Mouse (Mus musculus): Measurements from ENCODE around the gene S100a2.

DNA sequence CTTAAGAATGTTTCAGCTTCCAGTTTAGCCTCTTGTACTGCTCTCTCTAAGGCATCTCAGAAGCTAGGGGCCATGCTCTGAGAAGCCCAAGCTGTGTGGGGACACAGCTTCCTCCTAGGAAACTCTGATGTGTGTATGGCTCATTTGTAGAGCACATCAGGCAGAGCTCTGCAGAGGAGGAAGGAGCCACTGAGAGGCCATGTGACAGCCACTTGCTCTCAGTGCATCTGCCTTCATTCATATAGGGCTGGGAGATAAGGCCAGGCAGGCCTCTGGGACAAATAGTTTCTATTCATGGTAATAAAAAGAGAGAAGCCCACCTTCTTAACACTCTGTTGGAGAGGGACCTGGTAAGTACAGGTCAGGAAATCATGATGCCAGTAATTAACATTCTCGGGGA, 4.4 kb downstream of the S100a2 start:
- TF ChIP-seq CTCF (IDR thresholded peaks at IDR 0.05; ENCODE audit: control insufficient read depth, insufficient read depth, low read length) = no peak
- TF ChIP-seq POLR2A (IDR thresholded peaks at IDR 0.05; ENCODE audit: borderline replicate concordance, control insufficient read depth, low read depth, low read length) = no peak

Measured in bone marrow, adult 2 months (tissue).